Mouse (Mus musculus): ENCODE measurements at regions not wholly inside any gene's neighbourhood (a gene's known extent, or its start where the extent isn't known, plus 50 kb on each side); places are given as distances from the start of the nearest gene placed in this dataset.

- Histone ChIP-seq H3K36me3 (ENCODE audit: inconsistent target) (no peaks in the 10 kb centered on the region), H3K4me3 (ENCODE audit: inconsistent target) (no peak overlapping the region), H3K27ac (no peak overlapping the region), H3K79me2 (ENCODE audit: inconsistent target) (no peaks in the 10 kb centered on the region)
- WGBS (ENCODE audit: missing documents), result 75% methylated on average over 8 of the region's 8 CpGs
Measured at GRCm38 (mm10) chr7:115380989-115381610, 637.6 kb downstream of the Insc start.

DNA sequence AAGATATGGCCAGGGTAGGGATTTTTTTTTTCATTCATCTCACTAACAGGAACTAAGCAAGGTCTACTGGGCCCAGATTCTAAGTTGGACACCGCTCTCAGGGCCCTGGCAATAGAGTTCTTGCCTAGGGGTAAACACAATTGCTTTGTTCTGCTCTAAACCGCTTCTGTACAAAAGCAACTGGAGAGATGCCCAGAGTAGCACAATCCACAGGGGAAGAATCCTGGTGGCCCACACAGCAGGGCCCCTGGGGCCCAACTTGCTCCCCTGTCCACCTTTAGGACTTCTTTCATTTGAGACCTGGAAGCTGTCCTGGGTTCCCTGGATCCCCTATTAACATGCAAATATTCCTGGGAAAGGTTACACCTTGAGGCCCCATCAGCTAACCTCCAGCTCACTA, 639.4 kb downstream of the Insc start:
- no peak overlapping the region for H3K27ac ChIP-seq
- no peaks in the 10 kb centered on the region for H3K79me2 ChIP-seq (ENCODE audit: inconsistent target)
- 93% methylated on average over 2 of the region's 2 CpGs for WGBS (ENCODE audit: missing documents)
- H3K4me3 ChIP-seq (ENCODE audit: inconsistent target), result no peak overlapping the region
- H3K36me3 ChIP-seq (ENCODE audit: inconsistent target), result no peaks in the 10 kb centered on the region

DNA sequence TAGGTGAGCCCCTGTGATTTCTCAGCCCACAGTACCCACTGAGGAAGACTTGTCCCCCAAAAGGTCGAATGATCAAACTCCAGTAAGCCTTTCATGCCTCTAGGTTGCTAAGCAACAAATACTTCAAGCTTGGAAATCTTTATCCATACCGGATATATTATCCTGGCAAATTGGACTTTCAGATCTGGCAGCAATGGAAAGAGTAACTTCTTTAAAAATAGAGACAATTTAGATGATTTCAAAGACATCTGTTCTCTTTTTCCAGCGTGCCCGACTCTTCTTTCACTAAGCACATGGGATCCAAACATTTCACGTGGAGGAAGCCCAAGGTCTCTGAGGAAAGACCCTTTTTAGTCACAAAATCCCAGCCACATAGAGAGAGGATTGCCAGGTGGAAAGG, 645.4 kb downstream of the Insc start:
- no peak overlapping the region for H3K4me3 ChIP-seq (ENCODE audit: inconsistent target)
- no peaks in the 10 kb centered on the region for H3K79me2 ChIP-seq (ENCODE audit: inconsistent target)
- H3K27ac ChIP-seq, result no peak overlapping the region
- WGBS (ENCODE audit: missing documents), result 86% methylated on average over 5 of the region's 5 CpGs
- no peaks in the 10 kb centered on the region for H3K36me3 ChIP-seq (ENCODE audit: inconsistent target)

DNA sequence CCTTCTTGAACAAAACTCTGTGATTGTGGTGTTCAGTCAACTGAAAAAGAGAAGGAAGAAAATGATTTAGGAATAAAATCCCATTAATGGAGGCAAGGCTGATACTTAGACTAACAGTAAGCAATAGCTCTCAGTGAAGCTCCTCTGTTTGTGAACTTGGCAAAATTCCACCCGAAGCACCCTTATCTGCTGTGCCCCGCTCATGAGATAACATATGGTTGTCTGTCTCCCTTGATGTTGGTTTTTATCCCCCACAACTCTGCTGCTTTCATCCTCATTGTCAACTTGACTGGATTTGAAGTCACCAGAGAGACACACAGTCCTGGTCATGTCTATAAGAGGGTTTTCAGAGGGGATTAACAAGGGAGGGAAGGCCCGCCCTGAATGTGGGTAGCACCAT, 646.1 kb downstream of the Sox6 start:
- Histone ChIP-seq H3K36me3 (ENCODE audit: inconsistent target) (no peaks in the 10 kb centered on the region), H3K4me3 (ENCODE audit: inconsistent target) (no peak overlapping the region), H3K79me2 (ENCODE audit: inconsistent target) (no peaks in the 10 kb centered on the region), H3K27ac (no peak overlapping the region)
- WGBS (ENCODE audit: missing documents), result 90% methylated on average over 3 of the region's 3 CpGs

- Histone ChIP-seq H3K27ac (no peak overlapping the region), H3K36me3 (ENCODE audit: inconsistent target) (no peaks in the 10 kb centered on the region), H3K4me3 (ENCODE audit: inconsistent target) (no peak overlapping the region), H3K79me2 (ENCODE audit: inconsistent target) (no peaks in the 10 kb centered on the region)
- WGBS (ENCODE audit: missing documents), result 89% methylated on average over 2 of the region's 2 CpGs
Measured at GRCm38 (mm10) chr7:115398202-115398601, 640.4 kb downstream of the Sox6 start.

DNA sequence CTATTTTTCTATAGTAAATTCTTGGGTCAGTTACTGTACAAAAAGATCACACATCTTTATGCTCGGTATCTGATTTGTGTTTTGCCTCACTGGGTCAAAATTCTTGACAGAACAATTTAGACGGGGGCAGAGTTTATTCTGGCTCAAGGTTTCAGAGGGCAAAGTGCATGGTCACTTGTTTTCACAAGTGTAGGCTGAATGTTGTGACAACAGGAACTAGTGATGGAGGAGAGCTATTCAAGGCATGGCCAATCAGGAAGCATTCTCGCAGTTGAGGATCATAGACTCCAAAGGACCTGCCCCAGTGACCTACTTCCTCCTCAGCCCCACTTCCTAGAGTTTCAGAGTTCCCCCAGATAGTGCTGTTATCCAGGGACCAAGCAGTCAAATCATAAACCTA, 639.1 kb downstream of the Sox6 start:
- no peaks in the 10 kb centered on the region for H3K36me3 ChIP-seq (ENCODE audit: inconsistent target)
- no peaks in the 10 kb centered on the region for H3K79me2 ChIP-seq (ENCODE audit: inconsistent target)
- H3K27ac ChIP-seq, result no peak overlapping the region
- no peak overlapping the region for H3K4me3 ChIP-seq (ENCODE audit: inconsistent target)
- 93% methylated on average over 3 of the region's 3 CpGs for WGBS (ENCODE audit: missing documents)

- 63% methylated on average over 3 of the region's 3 CpGs for WGBS (ENCODE audit: missing documents)
- no peak overlapping the region for H3K27ac ChIP-seq
- H3K79me2 ChIP-seq (ENCODE audit: inconsistent target), result no peaks in the 10 kb centered on the region
- H3K36me3 ChIP-seq (ENCODE audit: inconsistent target), result no peaks in the 10 kb centered on the region
- H3K4me3 ChIP-seq (ENCODE audit: inconsistent target), result no peak overlapping the region
Measured at GRCm38 (mm10) chr7:115407889-115408288, 630.7 kb downstream of the Sox6 start.

DNA sequence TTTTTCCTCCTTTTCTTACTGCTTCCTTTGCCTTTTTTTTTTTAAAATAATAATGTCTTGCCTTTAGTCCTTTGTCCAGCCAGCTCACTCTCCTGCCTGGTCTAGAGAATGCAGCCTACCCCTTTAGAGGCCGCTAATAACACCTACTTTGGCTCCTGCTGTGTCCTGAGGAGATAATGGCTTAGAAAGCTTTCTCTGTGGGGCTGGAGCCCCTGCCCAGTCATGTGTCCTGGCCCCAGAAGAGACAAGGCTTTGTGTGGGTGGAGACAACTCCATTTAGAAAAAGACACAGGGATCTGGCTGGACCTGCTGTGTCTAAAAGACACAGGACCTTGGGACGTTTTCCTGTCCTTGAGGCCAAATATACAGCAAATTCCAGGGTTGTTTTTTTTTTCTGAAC, 629.7 kb downstream of the Sox6 start:
- Histone ChIP-seq H3K79me2 (ENCODE audit: inconsistent target) (no peaks in the 10 kb centered on the region), H3K36me3 (ENCODE audit: inconsistent target) (no peaks in the 10 kb centered on the region), H3K27ac (no peak overlapping the region), H3K4me3 (ENCODE audit: inconsistent target) (no peak overlapping the region)
- 89% methylated on average over 2 of the region's 2 CpGs for whole genome bisulfite sequencing (ENCODE audit: missing documents)

DNA sequence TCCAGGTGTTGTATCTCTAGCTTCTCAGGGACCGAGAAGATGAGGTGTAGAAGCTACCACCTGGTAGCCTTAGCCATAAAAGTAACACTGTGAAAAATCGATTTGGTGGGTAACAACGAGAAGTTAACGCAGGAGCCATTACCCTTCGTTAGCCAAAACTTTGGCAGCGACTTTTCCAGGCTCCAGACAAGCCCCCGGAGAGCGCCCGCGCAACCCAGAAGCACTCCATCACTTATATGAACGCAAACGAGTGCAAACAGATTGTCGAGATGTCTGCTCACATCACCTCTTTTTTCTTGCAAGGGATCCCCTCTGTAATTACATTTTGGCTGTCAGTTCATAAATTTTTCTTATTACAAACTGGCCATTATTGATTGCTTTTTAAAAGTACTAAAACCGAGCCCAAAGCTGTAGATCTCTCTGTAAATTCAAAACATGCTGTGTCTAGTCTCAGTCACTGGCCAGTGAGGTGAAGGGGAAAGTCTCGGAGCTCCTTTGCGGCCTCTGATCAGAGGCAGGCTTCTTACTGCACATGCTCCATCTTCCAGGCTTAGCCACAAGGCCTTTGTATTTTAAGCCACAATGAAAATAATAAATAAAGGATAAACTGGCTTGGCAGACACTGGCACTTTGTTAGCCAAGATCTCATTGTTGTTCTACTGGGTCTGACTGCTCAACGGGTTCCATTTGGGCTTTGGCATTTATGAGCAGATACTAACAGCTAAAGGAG, 627.9 kb downstream of the Sox6 start:
- H3K36me3 ChIP-seq (ENCODE audit: inconsistent target), result no peaks in the 10 kb centered on the region
- H3K4me3 ChIP-seq (ENCODE audit: inconsistent target), result no peak overlapping the region
- H3K79me2 ChIP-seq (ENCODE audit: inconsistent target), result no peaks in the 10 kb centered on the region
- 92% methylated on average over 17 of the region's 17 CpGs for WGBS (ENCODE audit: missing documents)
- no peak overlapping the region for H3K27ac ChIP-seq

DNA sequence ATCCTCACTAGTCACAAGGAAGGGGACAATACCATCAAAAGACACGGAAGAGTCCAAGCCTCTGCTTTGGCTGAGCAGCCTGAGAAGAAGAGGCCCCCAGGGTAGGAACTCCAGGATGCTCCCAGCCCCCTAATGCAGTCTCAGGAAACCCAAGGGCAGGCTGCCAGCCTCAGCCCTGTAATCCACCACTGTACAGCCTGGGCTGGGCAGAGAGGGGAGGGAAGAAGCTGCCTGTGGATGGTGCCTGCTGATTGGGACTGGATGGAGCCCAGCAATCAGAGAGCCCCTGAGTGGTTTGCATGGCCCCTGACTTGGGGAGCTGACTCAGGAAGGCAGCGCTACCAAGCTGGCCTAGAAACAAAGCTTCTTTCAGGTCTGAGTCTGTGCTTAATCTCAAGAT, 627.1 kb downstream of the Sox6 start:
- Histone ChIP-seq H3K79me2 (ENCODE audit: inconsistent target) (no peaks in the 10 kb centered on the region), H3K4me3 (ENCODE audit: inconsistent target) (no peak overlapping the region), H3K36me3 (ENCODE audit: inconsistent target) (no peaks in the 10 kb centered on the region), H3K27ac (no peak overlapping the region)
- WGBS (ENCODE audit: missing documents), result 46% methylated on average over 2 of the region's 2 CpGs

DNA sequence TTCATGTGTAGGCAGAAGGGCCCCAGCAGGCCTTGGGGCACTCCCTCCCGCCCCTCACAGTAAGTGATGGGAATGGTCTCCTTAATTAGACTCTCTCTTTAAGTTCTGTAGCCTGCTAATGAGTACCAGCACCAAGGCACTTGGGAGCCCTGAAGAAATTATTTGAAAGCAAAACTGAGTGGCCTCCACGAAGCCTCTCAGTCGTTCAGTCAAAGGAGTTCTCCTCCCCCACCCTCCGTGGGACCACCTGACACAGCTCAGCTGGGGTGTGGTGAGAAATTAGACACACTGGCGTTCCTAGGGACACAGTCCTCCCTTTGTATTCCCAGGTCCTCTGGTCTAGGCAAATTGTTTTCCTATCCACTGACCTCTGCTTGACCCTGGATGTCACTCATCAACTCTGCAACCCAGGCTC, 623.4 kb downstream of the Sox6 start:
- Histone ChIP-seq H3K79me2 (ENCODE audit: inconsistent target) (no peaks in the 10 kb centered on the region), H3K36me3 (ENCODE audit: inconsistent target) (no peaks in the 10 kb centered on the region), H3K27ac (no peak overlapping the region), H3K4me3 (ENCODE audit: inconsistent target) (no peak overlapping the region)
- 65% methylated on average over 5 of the region's 5 CpGs for WGBS (ENCODE audit: missing documents)

All from macrophage (primary cell).